Mouse (Mus musculus) liver, embryonic 11.5 days (tissue): ENCODE measurements around the gene Galntl6. TPM values are rescaled to one million over a fixed set of nuclear protein-coding genes. Genes with fewer than 3 reads are reported as not detected.

ENCODE experiments used
- ATAC-seq: fragments of 200-750 bp; cut with Nextera tagmentation; replicated peaks from 2 replicates; pipeline ENCODE4 v1.8.0; 2017; ENCODE audit warnings: moderate number of reproducible peaks, mild to moderate bottlenecking, moderate TSS enrichment, moderate library complexity; ENCODE audit not compliant: low FRiP score
- DNase-seq: peaks from one replicate; pipeline ENCODE4 v3.0.0-alpha.2; 2017; ENCODE audit warnings: low spot score
- H3K27ac ChIP-seq: fragments of 300-500 bp; sonication (generic); 2 replicates; pipeline ENCODE4 v1.5.1; 2014; ENCODE audit warnings: mild to moderate bottlenecking, low read depth, low read length, control low read depth
- H3K27me3 ChIP-seq: fragments of 300-500 bp; sonication (generic); replicated peaks from 2 replicates; pipeline ENCODE4 v1.6.1; 2014; ENCODE audit warnings: low read length, mixed read lengths; ENCODE audit not compliant: control insufficient read depth, insufficient read depth
- H3K36me3 ChIP-seq: fragments of 300-500 bp; sonication (generic); 2 replicates; pipeline ENCODE4 v1.6.1; 2014; ENCODE audit warnings: mild to moderate bottlenecking, low read length, moderate library complexity, mixed read lengths; ENCODE audit not compliant: control insufficient read depth, insufficient read depth
- H3K4me1 ChIP-seq: fragments of 300-500 bp; sonication (generic); replicated peaks from 2 replicates; pipeline ENCODE4 v1.6.1; 2014; ENCODE audit warnings: low read length, mixed read lengths; ENCODE audit not compliant: control insufficient read depth, insufficient read depth
- H3K4me2 ChIP-seq: fragments of 300-500 bp; sonication (generic); 2 replicates; pipeline ENCODE4 v1.6.1; 2014; ENCODE audit warnings: mild to moderate bottlenecking, control low read depth, moderate library complexity
- H3K4me3 ChIP-seq: fragments of 300-500 bp; sonication (generic); 2 replicates; pipeline ENCODE4 v1.5.1; 2014; ENCODE audit warnings: low read depth, low read length, control low read depth
- H3K9ac ChIP-seq: fragments of 300-500 bp; sonication (generic); 2 replicates; pipeline ENCODE4 v1.6.1; 2014; ENCODE audit warnings: low read depth, low read length, control low read depth
- H3K9me3 ChIP-seq: fragments of 300-500 bp; sonication (generic); 2 replicates; pipeline ENCODE4 v1.6.1; 2016; ENCODE audit warnings: low read length, inconsistent platforms, mixed read lengths; ENCODE audit not compliant: control insufficient read depth
- WGBS: fragments of 180-500 bp; shearing (Covaris S2); extraction: QIAGEN DNeasy Blood & Tissue Kit; methylation state at CpG from one replicate; pipeline ENCODE4 v1.1.7; 2014; 5-methylcytosine and 5-hydroxymethylcytosine counted together
- polyA plus RNA-seq: library from polyadenylated mRNA; unstranded; fragments of >200 nt; fragmentation: Nextera tagmentation; extraction: Ambion mirVana; gene quantifications from 2 replicates; pipeline ENCODE4 v1.2.1, GENCODE M21; 2014

The Galntl6 gene
- polyA plus RNA-seq, 1 experiment from 2014 or later = 0.27 TPM

- Histone ChIP-seq H3K9me3 (no peaks in the 10 kb centered on the region), H3K36me3 (no peaks in the 10 kb centered on the region), H3K27ac (no peak overlapping the region), H3K27me3 (no peaks in the 10 kb centered on the region), H3K4me1 (no peaks in the 10 kb centered on the region), H3K4me2 (no peak overlapping the region), H3K4me3 (no peak overlapping the region), H3K9ac (no peak overlapping the region)
- ATAC-seq = no peak
- no peak for DNase-seq
- 48% methylated on average over 2 of the region's 2 CpGs for WGBS
Observed at GRCm38 (mm10) chr8:58904465-58904864, 8.0 kb downstream of the Galntl6 start.

GRCm38 (mm10) chr8:58895960-58896359 lies 16.5 kb downstream of the Galntl6 start:
- Histone ChIP-seq H3K27ac (no peak overlapping the region), H3K9ac (no peak overlapping the region), H3K9me3 (no peaks in the 10 kb centered on the region), H3K4me2 (no peak overlapping the region), H3K4me1 (no peaks in the 10 kb centered on the region), H3K27me3 (no peaks in the 10 kb centered on the region), H3K36me3 (no peaks in the 10 kb centered on the region), H3K4me3 (no peak overlapping the region)
- DNase-seq = no peak
- ATAC-seq = no peak
- 65% methylated on average over 6 of the region's 6 CpGs for WGBS

GRCm38 (mm10) chr8:58890591-58890990 lies 21.8 kb downstream of the Galntl6 start:
- H3K4me2 ChIP-seq = no peak overlapping the region
- 89% methylated on average over 3 of the region's 3 CpGs for WGBS

GRCm38 (mm10) chr8:58886405-58886804 lies 26.0 kb downstream of the Galntl6 start:
- WGBS = 29% methylated on average over 1 of the region's 1 CpGs
- no peak for DNase-seq
- no peak for ATAC-seq

More at GRCm38 (mm10) chr8:58890591-58890990, 21.8 kb downstream of the Galntl6 start:
- Histone ChIP-seq H3K27me3 (no peaks in the 10 kb centered on the region), H3K4me3 (no peak overlapping the region), H3K27ac (no peak overlapping the region), H3K4me1 (no peaks in the 10 kb centered on the region), H3K9me3 (no peaks in the 10 kb centered on the region), H3K36me3 (no peaks in the 10 kb centered on the region), H3K9ac (no peak overlapping the region)
- ATAC-seq (no peak), DNase-seq (no peak)

GRCm38 (mm10) chr8:58824347-58824746 lies 88.1 kb downstream of the Galntl6 start:
- no peaks in the 10 kb centered on the region for H3K36me3 ChIP-seq
- H3K4me1 ChIP-seq = no peaks in the 10 kb centered on the region
- H3K27me3 ChIP-seq = no peaks in the 10 kb centered on the region
- ATAC-seq (no peak), DNase-seq (no peak)
- H3K4me2 ChIP-seq = no peak overlapping the region
- no peak overlapping the region for H3K9ac ChIP-seq
- no peaks in the 10 kb centered on the region for H3K9me3 ChIP-seq
- no peak overlapping the region for H3K4me3 ChIP-seq
- no peak overlapping the region for H3K27ac ChIP-seq

More at GRCm38 (mm10) chr8:58886405-58886804, 26.0 kb downstream of the Galntl6 start:
- no peak overlapping the region for H3K4me3 ChIP-seq
- H3K27me3 ChIP-seq = no peaks in the 10 kb centered on the region
- no peak overlapping the region for H3K9ac ChIP-seq
- H3K4me1 ChIP-seq = no peaks in the 10 kb centered on the region
- no peak overlapping the region for H3K4me2 ChIP-seq
- H3K36me3 ChIP-seq = no peaks in the 10 kb centered on the region
- H3K9me3 ChIP-seq = no peaks in the 10 kb centered on the region
- no peak overlapping the region for H3K27ac ChIP-seq

- no peak for DNase-seq
Observed at GRCm38 (mm10) chr8:58805190-58805589, 107.2 kb downstream of the Galntl6 start.

GRCm38 (mm10) chr8:58801847-58802246 lies 110.6 kb downstream of the Galntl6 start:
- Histone ChIP-seq H3K4me3 (no peak overlapping the region), H3K9me3 (no peaks in the 10 kb centered on the region), H3K9ac (no peak overlapping the region), H3K4me1 (no peaks in the 10 kb centered on the region), H3K27ac (no peak overlapping the region), H3K36me3 (no peaks in the 10 kb centered on the region), H3K27me3 (no peaks in the 10 kb centered on the region), H3K4me2 (no peak overlapping the region)
- DNase-seq (no peak), ATAC-seq (no peak)
- 71% methylated on average over 1 of the region's 1 CpGs for WGBS

More at GRCm38 (mm10) chr8:58805190-58805589, 107.2 kb downstream of the Galntl6 start:
- Histone ChIP-seq H3K4me3 (no peak overlapping the region), H3K9ac (no peak overlapping the region), H3K4me1 (no peaks in the 10 kb centered on the region), H3K9me3 (no peaks in the 10 kb centered on the region), H3K27me3 (no peaks in the 10 kb centered on the region), H3K4me2 (no peak overlapping the region), H3K36me3 (no peaks in the 10 kb centered on the region), H3K27ac (no peak overlapping the region)
- no peak for ATAC-seq

- Histone ChIP-seq H3K27ac (no peak overlapping the region), H3K27me3 (no peaks in the 10 kb centered on the region), H3K9ac (no peak overlapping the region), H3K36me3 (no peaks in the 10 kb centered on the region), H3K4me2 (no peak overlapping the region), H3K9me3 (no peaks in the 10 kb centered on the region), H3K4me1 (no peaks in the 10 kb centered on the region), H3K4me3 (no peak overlapping the region)
- ATAC-seq (no peak), DNase-seq (no peak)
- 73% methylated on average over 2 of the region's 2 CpGs for WGBS
Observed at GRCm38 (mm10) chr8:58753769-58754168, 158.7 kb downstream of the Galntl6 start.

- H3K4me2 ChIP-seq = no peak overlapping the region
- no peak overlapping the region for H3K9ac ChIP-seq
- no peaks in the 10 kb centered on the region for H3K36me3 ChIP-seq
- no peak overlapping the region for H3K27ac ChIP-seq
- no peak overlapping the region for H3K4me3 ChIP-seq
- DNase-seq (no peak), ATAC-seq (no peak)
- no peaks in the 10 kb centered on the region for H3K4me1 ChIP-seq
- no peaks in the 10 kb centered on the region for H3K9me3 ChIP-seq
- WGBS = 91% methylated on average over 3 of the region's 3 CpGs
- H3K27me3 ChIP-seq = no peaks in the 10 kb centered on the region
Observed at GRCm38 (mm10) chr8:58737963-58738362, 174.5 kb downstream of the Galntl6 start.
